Mouse (Mus musculus): ENCODE measurements around the gene Myef2.

DNA sequence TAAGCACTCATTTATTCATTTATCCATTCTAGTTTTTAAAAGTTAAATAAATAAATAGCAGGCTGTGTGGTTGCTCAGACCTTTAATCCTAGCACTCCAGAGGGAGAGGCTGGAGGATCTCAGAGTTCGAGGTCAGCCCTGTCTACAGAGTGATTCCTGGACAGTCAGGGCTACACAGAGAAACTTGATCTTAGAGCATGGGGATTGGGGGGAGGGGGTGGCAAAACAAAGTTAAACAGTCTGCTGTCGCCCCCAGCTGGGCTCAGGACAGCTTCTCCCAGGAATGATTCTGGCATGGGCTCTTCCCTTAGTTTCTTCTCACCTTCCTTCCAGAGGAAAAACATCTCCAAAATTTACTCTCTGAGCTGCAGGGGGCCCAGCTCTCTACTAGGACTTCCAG is 32.0 kb upstream of the Myef2 start:
- TF ChIP-seq CTCF (IDR thresholded peaks at IDR 0.05; ENCODE audit: control insufficient read depth, insufficient read depth, insufficient replicate concordance, low read depth, low read length): no peak
- TF ChIP-seq POLR2A (IDR thresholded peaks at IDR 0.05; ENCODE audit: control insufficient read depth, low read depth, low read length): no peak

Measured in testis, adult 2 months (tissue).